Mouse (Mus musculus): Measurements from ENCODE around the gene Gm20532. TPM values are rescaled to one million over a fixed set of nuclear protein-coding genes. Genes with fewer than 3 reads are reported as not detected.

Gene Gm20532
- polyA plus RNA-seq, 1 experiment = not detected

DNA sequence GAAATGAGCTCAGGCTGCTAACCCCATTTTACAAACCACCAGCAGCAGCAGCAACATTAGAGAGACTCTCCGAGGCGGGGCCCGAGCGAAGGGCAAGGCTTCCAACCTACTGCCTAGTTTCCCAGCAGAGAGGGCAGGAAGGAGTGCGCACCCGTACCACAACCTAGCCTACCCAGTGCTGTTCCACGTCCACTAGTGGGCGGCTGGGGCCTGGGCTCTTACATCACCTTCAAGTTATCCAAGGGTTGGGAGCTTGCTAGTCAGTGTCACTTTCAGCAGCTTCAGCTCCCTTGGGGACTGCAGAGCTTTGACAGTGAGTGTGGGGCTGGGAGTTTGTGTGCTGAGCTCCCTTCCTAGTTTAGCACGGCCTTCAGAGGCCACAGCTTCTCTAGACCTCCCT, 15.0 kb upstream of the Gm20532 start:
- H3K4me2 ChIP-seq (ENCODE audit: low read depth) = no peak overlapping the region
- TF ChIP-seq MAX (IDR thresholded peaks at IDR 0.05; ENCODE audit: low read depth) (no peak), TCF3 (IDR thresholded peaks at IDR 0.05; ENCODE audit: insufficient read length, low read depth) (no peak), CEBPB (IDR thresholded peaks at IDR 0.05; ENCODE audit: insufficient read depth, poor library complexity, severe bottlenecking) (no peak), POLR2AphosphoS2 (IDR thresholded peaks at IDR 0.05; ENCODE audit: insufficient read length, low read depth) (no peak), REST (IDR thresholded peaks at IDR 0.05; ENCODE audit: insufficient read depth, insufficient read length) (no peak), TCF12 (IDR thresholded peaks at IDR 0.05; ENCODE audit: insufficient read depth, poor library complexity, severe bottlenecking) (no peak), E2F4 (IDR thresholded peaks at IDR 0.05; ENCODE audit: insufficient read depth) (no peak), POLR2A (IDR thresholded peaks at IDR 0.05; ENCODE audit: insufficient read length, low read depth) (no peak), USF1 (IDR thresholded peaks at IDR 0.05; ENCODE audit: low read depth) (no peak), SRF (IDR thresholded peaks at IDR 0.05; ENCODE audit: control insufficient read depth, insufficient read length, low read depth) (no peak), MYOG (IDR thresholded peaks at IDR 0.05; ENCODE audit: control insufficient read depth in 1 of 3, insufficient read depth in 1 of 3, insufficient read length in 2 of 3, low read depth in 2 of 3) (no peak), MYOD1 (IDR thresholded peaks at IDR 0.05; ENCODE audit: control insufficient read depth in 1 of 3, insufficient read length in 2 of 3, low read depth in 2 of 3) (no peak)
- no peak overlapping the region for H3ac ChIP-seq (ENCODE audit: control insufficient read depth, insufficient read length)
- no peaks in the 10 kb centered on the region for H3K79me2 ChIP-seq (ENCODE audit: control insufficient read depth, insufficient read depth)
- no peaks in the 10 kb centered on the region for H3K36me3 ChIP-seq (ENCODE audit: control insufficient read depth, insufficient read depth)
- peaks cover 11% of the 10 kb centered on the region for H3K27me3 ChIP-seq (ENCODE audit: control insufficient read depth, insufficient read depth, insufficient read length)
- H3K4me3 ChIP-seq = no peak overlapping the region

DNA sequence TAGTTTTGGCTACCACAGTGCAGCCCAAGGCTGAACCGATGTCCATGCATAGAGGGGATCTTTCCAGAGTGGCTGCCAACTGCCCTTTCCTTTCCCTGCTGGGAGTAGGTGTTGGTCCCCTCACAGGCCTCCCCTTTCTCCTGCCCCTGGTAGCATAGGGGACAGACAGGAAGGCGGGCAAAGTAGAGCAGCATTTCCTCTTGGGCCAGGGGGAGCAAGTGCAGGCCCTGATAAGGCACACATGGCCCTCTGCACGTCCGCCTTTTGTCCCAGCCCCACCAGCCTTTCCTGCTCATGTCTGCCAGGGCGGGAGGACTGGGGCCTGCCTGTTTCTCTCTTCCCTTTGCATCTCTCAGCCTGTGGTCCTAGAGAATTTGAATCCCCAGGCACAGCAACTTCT, 14.6 kb upstream of the Gm20532 start:
- Histone ChIP-seq H3K79me2 (ENCODE audit: control insufficient read depth, insufficient read depth) (no peaks in the 10 kb centered on the region), H3K27me3 (ENCODE audit: control insufficient read depth, insufficient read depth, insufficient read length) (peaks cover 11% of the 10 kb centered on the region), H3K4me2 (ENCODE audit: low read depth) (no peak overlapping the region), H3K4me3 (no peak overlapping the region), H3K36me3 (ENCODE audit: control insufficient read depth, insufficient read depth) (no peaks in the 10 kb centered on the region), H3ac (ENCODE audit: control insufficient read depth, insufficient read length) (no peak overlapping the region)
- TF ChIP-seq MAX (IDR thresholded peaks at IDR 0.05; ENCODE audit: low read depth) = no peak
- no peak for TF ChIP-seq TCF3 (IDR thresholded peaks at IDR 0.05; ENCODE audit: insufficient read length, low read depth)
- TF ChIP-seq TCF12 (IDR thresholded peaks at IDR 0.05; ENCODE audit: insufficient read depth, poor library complexity, severe bottlenecking) = no peak
- no peak for TF ChIP-seq MYOG (IDR thresholded peaks at IDR 0.05; ENCODE audit: control insufficient read depth in 1 of 3, insufficient read depth in 1 of 3, insufficient read length in 2 of 3, low read depth in 2 of 3)
- TF ChIP-seq POLR2AphosphoS2 (IDR thresholded peaks at IDR 0.05; ENCODE audit: insufficient read length, low read depth) = no peak
- no peak for TF ChIP-seq REST (IDR thresholded peaks at IDR 0.05; ENCODE audit: insufficient read depth, insufficient read length)

DNA sequence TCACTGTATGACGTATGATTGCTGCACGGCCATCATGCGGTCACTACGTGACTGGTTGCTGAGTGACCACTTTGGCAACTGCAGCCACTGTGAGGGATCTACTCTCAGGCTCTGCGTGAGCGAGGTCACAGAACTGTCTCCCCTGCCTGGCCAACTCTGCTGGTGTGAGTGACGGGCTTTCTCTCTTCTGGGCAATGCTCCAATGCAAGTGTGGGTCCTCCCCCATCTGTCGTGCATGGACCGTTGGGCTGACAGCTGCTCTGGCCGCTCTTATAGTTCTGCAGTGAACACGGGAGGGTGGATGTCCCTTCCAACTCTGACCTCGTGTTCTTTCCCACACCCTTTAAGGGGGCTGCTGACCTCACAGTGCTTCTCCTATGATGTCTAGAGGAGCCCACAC, 13.0 kb upstream of the Gm20532 start:
- H3ac ChIP-seq (ENCODE audit: control insufficient read depth, insufficient read length) = no peak overlapping the region
- H3K27me3 ChIP-seq (ENCODE audit: control insufficient read depth, insufficient read depth, insufficient read length) = peaks cover 4% of the 10 kb centered on the region
- TF ChIP-seq REST (IDR thresholded peaks at IDR 0.05; ENCODE audit: insufficient read depth, insufficient read length) (no peak), TCF3 (IDR thresholded peaks at IDR 0.05; ENCODE audit: insufficient read length, low read depth) (peak; percentile 52), MYOG (IDR thresholded peaks at IDR 0.05; ENCODE audit: control insufficient read depth in 1 of 3, insufficient read depth in 1 of 3, insufficient read length in 2 of 3, low read depth in 2 of 3) (peak; percentile 37 to 94 (median 90)), MYOD1 (IDR thresholded peaks at IDR 0.05; ENCODE audit: control insufficient read depth in 1 of 3, insufficient read length in 2 of 3, low read depth in 2 of 3) (peak; percentile 32 to 92 (median 90)), TCF12 (IDR thresholded peaks at IDR 0.05; ENCODE audit: insufficient read depth, poor library complexity, severe bottlenecking) (peak; percentile 37)
- H3K79me2 ChIP-seq (ENCODE audit: control insufficient read depth, insufficient read depth) = no peaks in the 10 kb centered on the region
- no peaks in the 10 kb centered on the region for H3K36me3 ChIP-seq (ENCODE audit: control insufficient read depth, insufficient read depth)
- H3K4me3 ChIP-seq = no peak overlapping the region
- H3K4me2 ChIP-seq (ENCODE audit: low read depth) = peak overlapping the region; percentile 67

DNA sequence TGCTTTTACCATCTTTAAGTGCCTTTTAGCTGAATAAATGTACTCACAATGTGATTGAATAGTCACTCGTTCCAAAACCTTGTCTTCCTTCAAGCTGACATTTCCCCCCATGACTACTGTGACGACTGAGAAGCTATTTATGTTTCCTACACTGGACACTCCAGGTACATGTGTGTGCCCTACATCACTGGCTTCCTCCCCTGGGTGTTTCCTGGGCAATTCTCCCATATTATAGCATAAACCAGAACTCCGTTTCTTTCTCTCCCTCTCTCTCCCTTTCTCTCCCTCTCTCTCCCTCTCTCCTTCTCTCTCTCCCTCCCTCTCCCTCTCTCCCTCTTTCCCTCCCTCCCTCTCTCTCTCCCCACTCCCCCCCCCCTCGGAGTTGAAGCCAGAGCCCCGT, 12.6 kb upstream of the Gm20532 start:
- Histone ChIP-seq H3K36me3 (ENCODE audit: control insufficient read depth, insufficient read depth) (no peaks in the 10 kb centered on the region), H3K4me2 (ENCODE audit: low read depth) (peak overlapping the region; percentile 67), H3ac (ENCODE audit: control insufficient read depth, insufficient read length) (no peak overlapping the region), H3K4me3 (no peak overlapping the region), H3K79me2 (ENCODE audit: control insufficient read depth, insufficient read depth) (no peaks in the 10 kb centered on the region), H3K27me3 (ENCODE audit: control insufficient read depth, insufficient read depth, insufficient read length) (no peaks in the 10 kb centered on the region)
- TF ChIP-seq MYOD1 (IDR thresholded peaks at IDR 0.05; ENCODE audit: control insufficient read depth in 1 of 3, insufficient read length in 2 of 3, low read depth in 2 of 3) = no peak
- no peak for TF ChIP-seq E2F4 (IDR thresholded peaks at IDR 0.05; ENCODE audit: insufficient read depth)

DNA sequence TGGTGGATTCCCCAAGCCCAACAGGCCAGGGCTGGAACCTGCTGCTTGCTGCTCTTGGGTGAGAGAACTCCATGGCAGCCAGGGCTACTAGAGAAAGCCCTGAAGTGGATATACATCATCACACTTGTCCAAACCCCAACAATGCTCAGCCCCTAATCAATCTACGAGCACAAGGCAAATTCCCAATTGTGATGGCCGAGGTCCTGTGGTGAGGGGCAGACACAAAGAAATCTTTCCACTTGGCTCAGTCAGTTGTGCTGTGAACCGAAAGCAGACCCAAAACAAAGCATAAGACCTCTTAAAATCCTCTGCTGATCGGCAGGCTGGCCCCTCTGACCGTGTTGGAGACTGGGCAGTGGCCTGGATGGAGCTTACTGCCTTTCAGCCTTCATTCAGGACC, 11.6 kb upstream of the Gm20532 start:
- Histone ChIP-seq H3K4me2 (ENCODE audit: low read depth) (no peak overlapping the region), H3K27me3 (ENCODE audit: control insufficient read depth, insufficient read depth, insufficient read length) (no peaks in the 10 kb centered on the region), H3ac (ENCODE audit: control insufficient read depth, insufficient read length) (no peak overlapping the region), H3K36me3 (ENCODE audit: control insufficient read depth, insufficient read depth) (no peaks in the 10 kb centered on the region), H3K79me2 (ENCODE audit: control insufficient read depth, insufficient read depth) (no peaks in the 10 kb centered on the region), H3K4me3 (no peak overlapping the region)
- TF ChIP-seq POLR2AphosphoS2 (IDR thresholded peaks at IDR 0.05; ENCODE audit: insufficient read length, low read depth) = no peak
- TF ChIP-seq POLR2A (IDR thresholded peaks at IDR 0.05; ENCODE audit: insufficient read length, low read depth) = no peak

DNA sequence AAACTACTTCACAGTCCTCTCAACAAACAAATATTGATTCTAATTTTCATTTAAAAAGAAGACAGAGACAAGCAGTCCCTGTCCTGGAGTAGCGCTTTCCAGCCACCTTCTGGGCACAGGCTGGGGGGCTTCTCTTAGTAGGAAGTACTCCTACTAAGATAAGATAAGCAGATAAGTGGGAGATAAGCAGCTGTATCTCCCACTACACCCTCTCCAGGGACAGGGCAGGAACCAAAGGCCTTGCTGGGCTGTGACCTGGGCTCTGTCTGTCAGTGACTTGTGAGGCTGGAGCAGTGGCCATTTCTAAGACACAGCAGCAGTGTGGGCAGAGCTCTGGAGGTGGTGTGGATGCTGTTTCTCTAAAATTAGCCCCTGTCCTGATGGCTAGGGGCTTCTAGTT, 11.1 kb upstream of the Gm20532 start:
- Histone ChIP-seq H3K4me2 (ENCODE audit: low read depth) (no peak overlapping the region), H3K27me3 (ENCODE audit: control insufficient read depth, insufficient read depth, insufficient read length) (no peaks in the 10 kb centered on the region), H3K36me3 (ENCODE audit: control insufficient read depth, insufficient read depth) (no peaks in the 10 kb centered on the region), H3K79me2 (ENCODE audit: control insufficient read depth, insufficient read depth) (no peaks in the 10 kb centered on the region), H3ac (ENCODE audit: control insufficient read depth, insufficient read length) (no peak overlapping the region), H3K4me3 (no peak overlapping the region)
- TF ChIP-seq MYOG (IDR thresholded peaks at IDR 0.05; ENCODE audit: control insufficient read depth in 1 of 3, insufficient read depth in 1 of 3, insufficient read length in 2 of 3, low read depth in 2 of 3) (no peak), CEBPB (IDR thresholded peaks at IDR 0.05; ENCODE audit: insufficient read depth, poor library complexity, severe bottlenecking) (no peak), MAX (IDR thresholded peaks at IDR 0.05; ENCODE audit: low read depth) (no peak), USF1 (IDR thresholded peaks at IDR 0.05; ENCODE audit: low read depth) (no peak), TCF12 (IDR thresholded peaks at IDR 0.05; ENCODE audit: insufficient read depth, poor library complexity, severe bottlenecking) (no peak), POLR2A (IDR thresholded peaks at IDR 0.05; ENCODE audit: insufficient read length, low read depth) (no peak), TCF3 (IDR thresholded peaks at IDR 0.05; ENCODE audit: insufficient read length, low read depth) (no peak), MYOD1 (IDR thresholded peaks at IDR 0.05; ENCODE audit: control insufficient read depth in 1 of 3, insufficient read length in 2 of 3, low read depth in 2 of 3) (no peak), SRF (IDR thresholded peaks at IDR 0.05; ENCODE audit: control insufficient read depth, insufficient read length, low read depth) (no peak), E2F4 (IDR thresholded peaks at IDR 0.05; ENCODE audit: insufficient read depth) (no peak)

All from myocyte (in vitro differentiated cells).